Mouse (Mus musculus): ENCODE results near the gene Tmem251.

- TF ChIP-seq CTCF (IDR thresholded peaks at IDR 0.05; ENCODE audit: low read depth, low read length), result no peak
- no peak for TF ChIP-seq POLR2A (IDR thresholded peaks at IDR 0.05; ENCODE audit: borderline replicate concordance, low read depth, low read length)
These were observed 4.7 kb downstream of the Tmem251 start for GRCm38 (mm10) chr12:102748256-102748655.

Measured in bone marrow macrophage, adult 2 months (primary cell).